Mouse (Mus musculus): ENCODE data around the gene Kat7. TPM values are rescaled to one million over a fixed set of nuclear protein-coding genes. Genes with fewer than 3 reads are reported as not detected.

Kat7 gene
- polyA plus RNA-seq, 1 experiment from 2014 or later, result 19.4 TPM

GRCm38 (mm10) chr11:95225448-95225847 is 84.6 kb downstream of the Kat7 start:
- Histone ChIP-seq H3K4me1 (ENCODE audit: insufficient read depth) (peaks cover 8% of the 10 kb centered on the region), H3K9ac (replicated peaks) (no peak overlapping the region), H3K27ac (ENCODE audit: low read depth) (no peak overlapping the region), H3K4me2 (ENCODE audit: low read depth, low read length) (no peak overlapping the region), H3K36me3 (replicated peaks; ENCODE audit: insufficient read depth, low read length) (no peaks in the 10 kb centered on the region), H3K4me3 (ENCODE audit: low read depth, low read length) (no peak overlapping the region), H3K9me3 (ENCODE audit: low read length) (no peaks in the 10 kb centered on the region), H3K27me3 (ENCODE audit: insufficient read depth, low read length) (peaks cover 38% of the 10 kb centered on the region)
- DNase-seq (no peak), ATAC-seq (no peak)
- 32% methylated on average over 7 of the region's 7 CpGs for WGBS (ENCODE audit: insufficient replicate concordance)
- TF ChIP-seq EP300 (IDR thresholded peaks at IDR 0.05; ENCODE audit: low read depth) (no peak), CTCF (IDR thresholded peaks at IDR 0.05; ENCODE audit: low read depth) (no peak)

Other genes starting within 250 kb of the Kat7 start
- gene Itga3, start 233.4 kb downstream of the Kat7 start, polyA plus RNA-seq (2015; fragmentation: Nextera tagmentation; extraction: Ambion mirVana), result 0.97 and 1.0 TPM in 2 replicates
- gene Dlx3, start 190.1 kb downstream of the Kat7 start, polyA plus RNA-seq (2015; fragmentation: Nextera tagmentation; extraction: Ambion mirVana), result not detected in 2 replicates
- 0.08 and 0.17 TPM in 2 replicates for gene Dlx4, start 164.0 kb downstream of the Kat7 start, polyA plus RNA-seq (2015; fragmentation: Nextera tagmentation; extraction: Ambion mirVana)
- not detected in 2 replicates for gene Tac4, start 48.7 kb downstream of the Kat7 start, polyA plus RNA-seq (2015; fragmentation: Nextera tagmentation; extraction: Ambion mirVana)
- gene Fam117a, start 26.8 kb upstream of the Kat7 start, polyA plus RNA-seq (2015; fragmentation: Nextera tagmentation; extraction: Ambion mirVana), result 60.1 and 61.8 TPM in 2 replicates
- 38.4 and 40.1 TPM in 2 replicates for gene Slc35b1, start 74.4 kb upstream of the Kat7 start, polyA plus RNA-seq (2015; fragmentation: Nextera tagmentation; extraction: Ambion mirVana)
- gene Spop, start 103.8 kb upstream of the Kat7 start, polyA plus RNA-seq (2015; fragmentation: Nextera tagmentation; extraction: Ambion mirVana), result 42.4 and 53.2 TPM in 2 replicates
- not detected in 2 replicates for gene Nxph3, start 204.3 kb upstream of the Kat7 start, polyA plus RNA-seq (2015; fragmentation: Nextera tagmentation; extraction: Ambion mirVana)

Measured in liver, postnatal 0 days (tissue).